Mouse (Mus musculus): ENCODE measurements around the gene Olfr161.
"Not testable (repeated sequence)": the region's sequence is repeated elsewhere in the genome, so short reads cannot be mapped to it uniquely, and the experiment has no call there.

Gene Olfr161

DNA sequence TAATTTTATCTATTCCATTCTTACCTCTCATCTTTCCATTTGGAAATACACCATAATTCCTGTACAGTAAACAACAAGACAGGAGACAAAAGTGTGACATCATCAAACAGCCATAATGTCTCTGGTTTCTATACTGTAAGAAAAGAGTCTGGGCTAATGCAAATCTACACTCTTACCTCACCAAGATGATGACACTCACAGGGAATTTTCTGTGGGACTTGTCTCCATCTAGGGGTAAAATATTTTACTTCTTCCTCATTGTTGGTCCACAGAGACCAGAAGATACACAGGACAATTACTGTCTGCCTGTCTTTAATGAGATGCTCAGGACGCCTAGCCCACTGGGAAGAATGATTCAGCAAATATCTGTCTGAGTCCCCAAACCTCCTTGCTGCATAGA is at the start of gene Olfr161:
Olfr161 (plus strand) TSS at position 352 of the 400 bp plus-strand sequence.
- DNase-seq (ENCODE audit: low spot score), result no peak

DNA sequence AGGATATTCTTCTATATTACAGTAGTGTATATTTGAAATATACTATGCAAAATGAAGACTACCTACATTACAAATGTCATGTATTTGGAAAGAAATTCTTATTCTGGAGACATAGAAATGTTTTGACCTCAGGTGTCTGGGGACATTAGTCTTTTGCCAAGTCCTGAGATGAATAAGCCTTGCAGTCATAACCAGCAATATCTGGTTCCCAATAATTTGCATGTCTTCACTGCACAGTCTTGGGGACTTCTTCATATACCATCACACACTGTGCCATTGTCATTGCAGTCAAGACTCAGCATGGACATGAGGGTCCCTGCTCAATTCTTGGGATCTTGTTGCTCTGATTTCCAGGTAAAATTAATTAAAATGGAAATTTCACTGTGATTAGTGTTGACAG is 27.3 kb upstream of the Olfr161 start:
- DNase-seq (ENCODE audit: low spot score), result no peak

DNA sequence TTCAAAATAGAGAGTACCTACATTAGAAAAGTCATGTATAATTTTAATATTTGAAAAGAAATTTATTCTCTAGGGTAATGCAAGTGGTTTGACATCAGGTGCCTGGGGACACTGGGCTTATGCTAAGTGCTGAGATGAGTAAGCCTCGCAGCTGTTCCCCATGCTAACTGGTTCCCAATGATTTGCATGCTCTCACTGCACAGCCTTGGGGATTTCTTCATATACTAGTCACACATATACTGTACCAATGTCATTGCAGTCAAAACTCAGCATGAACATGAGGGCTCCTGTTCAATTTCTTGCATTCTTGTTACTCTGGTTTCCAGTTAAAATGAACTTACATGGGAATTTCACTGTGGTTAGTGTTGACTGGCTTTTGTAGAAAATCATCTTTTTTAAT is 13.2 kb upstream of the Olfr161 start:
- DNase-seq (ENCODE audit: low spot score), result not testable (repeated sequence)

DNA sequence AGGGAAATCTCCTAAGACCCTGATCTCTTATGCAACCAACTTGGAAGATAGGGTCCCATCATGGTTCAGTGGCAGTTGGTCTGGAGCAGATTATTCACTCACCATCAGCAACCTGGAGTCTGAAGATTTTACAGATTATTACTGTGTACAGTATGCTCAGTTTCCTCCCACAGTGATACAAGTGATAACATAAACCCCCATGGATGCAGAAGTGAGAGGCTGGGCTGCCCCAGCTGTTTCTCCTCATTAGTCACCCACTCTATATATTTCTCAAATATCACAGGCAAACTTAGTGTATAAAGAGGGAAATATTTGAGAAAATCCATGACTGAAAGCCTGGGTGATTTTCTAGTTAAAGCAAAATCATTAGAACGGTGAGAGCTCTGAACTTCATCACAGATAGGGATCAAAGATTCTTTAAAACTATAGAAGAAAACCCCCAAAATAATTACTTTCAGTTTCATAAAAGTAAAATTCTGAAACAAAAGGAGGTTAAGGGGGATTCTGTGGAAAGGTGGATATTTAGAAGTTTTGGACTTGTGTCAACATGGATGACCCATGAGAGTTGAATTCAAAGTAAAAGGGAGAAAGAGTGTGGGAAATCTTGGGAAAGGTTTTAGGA is 12.5 kb upstream of the Olfr161 start:
- not testable (repeated sequence) for DNase-seq (ENCODE audit: low spot score)

DNA sequence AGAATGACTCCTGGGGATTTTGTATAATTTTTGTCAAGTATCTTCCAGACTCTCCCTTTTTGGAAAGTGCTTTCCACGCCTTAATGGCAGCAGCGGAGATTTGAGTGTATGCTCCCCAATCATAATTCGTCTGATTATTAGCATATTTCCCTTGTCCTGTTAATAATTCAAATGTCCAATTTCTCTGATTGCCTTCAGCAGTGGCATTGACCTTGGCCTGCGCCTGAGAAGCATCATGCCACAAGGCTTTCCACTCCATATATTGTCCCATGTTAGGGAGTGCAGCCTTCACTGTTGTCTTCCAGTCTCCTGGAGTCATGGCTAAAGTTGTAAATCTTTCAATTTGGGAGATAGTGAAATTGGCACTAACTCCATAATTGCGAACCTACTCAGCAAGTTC is 40.5 kb downstream of the Olfr161 start:
- not testable (repeated sequence) for DNase-seq (ENCODE audit: low spot score)

DNA sequence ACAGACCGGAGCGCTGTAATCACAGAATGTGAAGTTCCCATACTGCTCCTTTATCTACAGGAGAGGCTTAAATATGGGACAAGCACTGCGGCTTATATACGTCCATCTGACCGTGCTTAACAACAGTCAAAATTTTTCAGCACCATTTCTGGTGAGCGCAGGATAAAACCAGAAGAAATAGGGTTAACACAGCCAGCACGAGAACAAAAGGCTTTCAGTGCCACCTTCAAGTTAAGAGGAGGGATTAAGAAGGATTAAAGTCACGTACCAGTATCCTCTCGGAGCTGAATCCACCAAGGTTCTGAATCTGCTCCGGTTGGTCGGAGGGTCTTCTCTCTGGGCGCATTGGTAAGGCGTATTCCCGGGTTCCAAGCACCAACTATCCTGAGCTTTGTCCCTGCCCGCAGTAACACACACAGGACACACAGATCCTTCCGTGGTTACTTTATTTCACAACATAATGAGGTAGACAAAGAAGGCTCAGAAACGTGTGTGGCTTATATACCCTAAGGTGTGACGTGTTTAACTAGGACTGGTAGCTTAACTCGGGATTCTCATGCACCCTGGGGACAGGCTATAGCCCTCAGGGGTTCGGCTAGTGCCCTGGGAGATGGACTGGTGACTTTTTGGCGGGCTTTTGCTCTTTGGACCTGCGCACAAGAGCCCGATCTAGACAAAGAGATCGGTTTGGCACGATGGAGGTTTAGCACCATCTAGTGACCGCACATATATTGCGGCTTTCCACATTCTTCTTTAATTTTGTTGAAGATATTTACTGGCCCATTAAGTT is 41.9 kb downstream of the Olfr161 start:
- not testable (repeated sequence) for DNase-seq (ENCODE audit: low spot score)
